Mouse (Mus musculus) C2C12 (cell line): Measurements from ENCODE around the gene Pmepa1.

Source experiments
- CEBPB ChIP-seq: IDR thresholded peaks from one replicate; pipeline ENCODE4 v1.6.1; 2011; ENCODE audit warnings: low read depth, mild to moderate bottlenecking, control low read depth, moderate library complexity
- CTCF ChIP-seq: IDR thresholded peaks from one replicate; pipeline ENCODE4 v1.5.1; 2011; ENCODE audit not compliant: control insufficient read depth, insufficient read depth, insufficient read length
- FOSL1 ChIP-seq: IDR thresholded peaks from one replicate; pipeline ENCODE4 v1.8.0; 2011; ENCODE audit warnings: mild to moderate bottlenecking, low read length; ENCODE audit not compliant: poor library complexity, insufficient read depth, severe bottlenecking
- MAX ChIP-seq: IDR thresholded peaks from one replicate; pipeline ENCODE4 v1.6.1; 2011; ENCODE audit warnings: mild to moderate bottlenecking, control low read depth
- MYOD1 ChIP-seq: IDR thresholded peaks from one replicate; pipeline ENCODE4 v1.6.1; 2011; ENCODE audit warnings: low read depth; ENCODE audit not compliant: control insufficient read depth, insufficient read length
- MYOG ChIP-seq: IDR thresholded peaks from one replicate; pipeline ENCODE4 v1.6.1; 2011; ENCODE audit not compliant: control insufficient read depth, insufficient read length; ENCODE audit errors: extremely low read depth
- USF1 ChIP-seq: IDR thresholded peaks from one replicate; pipeline ENCODE4 v1.6.1; 2011; ENCODE audit warnings: low read depth, mild to moderate bottlenecking, control low read depth, moderate library complexity

GRCm38 (mm10) chr2:173278846-173279580 is 2.7 kb upstream of the Pmepa1 start:
- TF ChIP-seq CEBPB = no peak
- TF ChIP-seq CTCF = no peak
- no peak for TF ChIP-seq MYOG
- no peak for TF ChIP-seq MYOD1
- TF ChIP-seq USF1 = no peak
- TF ChIP-seq MAX = no peak
- no peak for TF ChIP-seq FOSL1
